14 mouse cellular contexts compared by ENCODE assay signal in the genomic region with DNA sequence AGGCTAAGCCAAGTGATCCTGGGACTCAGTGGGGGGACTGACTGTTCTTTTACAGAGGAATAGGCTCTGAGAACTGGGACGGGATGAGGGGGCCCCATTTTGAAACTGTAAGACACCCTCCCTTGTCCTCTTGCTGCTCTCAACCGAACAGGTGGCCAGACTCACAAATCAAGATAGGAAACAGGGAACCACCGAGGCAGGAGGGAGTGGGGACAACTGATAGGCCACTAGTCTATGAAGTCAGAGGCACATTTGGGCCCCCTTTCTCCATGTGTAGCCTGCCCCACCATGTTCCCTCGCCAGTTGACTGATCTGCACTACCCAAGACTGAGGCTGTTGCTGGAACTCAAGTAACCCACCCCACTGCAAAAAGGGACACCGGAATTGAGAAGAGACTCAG. TPM values are rescaled to one million over a fixed set of nuclear protein-coding genes. Genes with fewer than 3 reads are reported as not detected.
DNase-seq lines count a peak whose midpoint lies in the region; ATAC-seq and TF ChIP-seq lines count a peak whose summit lies in the region.
"Had no signal": no experiment of that assay in that cellular context is flagged by ENCODE, and none has a peak within 500 bp of the region (broad histone marks: within the 10 kb centered on the region; RNA-seq: fewer than 3 reads in every experiment).

No protein-coding gene starts in this region.

- H3K4me2 ChIP-seq in stomach, embryonic 15.5 days = peak overlapping the region; percentile 91; the same call in 1 of the 2 replicates

- peak overlapping the region; percentile 30 for H3K4me3 ChIP-seq in kidney, adult 2 months (ENCODE audit: insufficient read depth, low read depth, low read length)
- H3K4me3 ChIP-seq in stomach, embryonic 15.5 days (replicated peaks) = peak overlapping the region; percentile 44
- H3K4me3 ChIP-seq in left cerebral cortex, adult 2 months = no peak overlapping the region
- H3K4me3 ChIP-seq: megakaryocyte, embryonic 14.5 days had no signal

- peak overlapping the region; percentile 11 for H3K27ac ChIP-seq in kidney, adult 2 months (ENCODE audit: insufficient read depth, low read depth, low read length)
- H3K27ac ChIP-seq in stomach, embryonic 15.5 days = no peak overlapping the region
- H3K27ac ChIP-seq in left cerebral cortex, adult 2 months = no peak overlapping the region

- H3K9me3 ChIP-seq in stomach, embryonic 15.5 days = no peaks in the 10 kb centered on the region
- H3K9me3 ChIP-seq: megakaryocyte, embryonic 14.5 days had no signal

- H3K4me1 ChIP-seq in kidney, adult 2 months (ENCODE audit: control insufficient read depth, insufficient read depth, low read length) = peaks cover 7% of the 10 kb centered on the region; the same call in 1 of the 2 replicates
- H3K4me1 ChIP-seq in stomach, embryonic 15.5 days = peaks cover 34% of the 10 kb centered on the region

- H3K9ac ChIP-seq in stomach, embryonic 15.5 days = no peak overlapping the region

- no peak for ATAC-seq in stomach, embryonic 15.5 days (ENCODE audit: insufficient read depth, low FRiP score, low read depth)

- no peaks in the 10 kb centered on the region for H3K36me3 ChIP-seq in kidney, adult 2 months (ENCODE audit: control insufficient read depth, insufficient read depth, low read length)
- no peaks in the 10 kb centered on the region for H3K36me3 ChIP-seq in stomach, embryonic 15.5 days

- no peak for TF ChIP-seq POLR2A in kidney, adult 2 months (IDR thresholded peaks at IDR 0.05; ENCODE audit: low read depth, low read length)

- intact Hi-C loops in left cerebral cortex, adult 2 months (cut with DNase I) = no loop called here

- H3K27me3 ChIP-seq in kidney, adult 2 months (replicated peaks; ENCODE audit: control insufficient read depth, insufficient read depth, low read length) = no peaks in the 10 kb centered on the region
- peaks cover 4% of the 10 kb centered on the region; the same call in 1 of the 2 replicates for H3K27me3 ChIP-seq in stomach, embryonic 15.5 days (replicated peaks)

- WGBS in kidney, adult 2 months = 78% methylated on average over 5 of the region's 5 CpGs
- 70% methylated on average over 5 of the region's 5 CpGs for WGBS in stomach, embryonic 15.5 days

- DNase-seq in kidney, adult 2 months = no peak
- DNase-seq in kidney, postnatal 36 days = no peak
- peak; percentile 67 for DNase-seq in c-Kit-positive CD71-positive TER-119-negative erythroid progenitor cells, embryonic 14.5 days (ENCODE audit: low read depth)
- DNase-seq in liver = peak; percentile 75
- no peak for DNase-seq in left cerebral cortex, adult 2 months (ENCODE audit: extremely low spot score in 1 of 2, low spot score in 2 of 2)
- DNase-seq in lung, postnatal 10 days = no peak
- DNase-seq: cerebellum, adult 9-10 months; lung, adult 2 months; spleen, adult 18-20 months had no signal

- TF ChIP-seq CTCF in kidney, adult 2 months (conservative IDR thresholded peaks at IDR 0.05; ENCODE audit: insufficient read depth, insufficient read length, low read depth, low read length) = no peak
- TF ChIP-seq CTCF in left cerebral cortex, adult 2 months (IDR thresholded peaks at IDR 0.05) = no peak

RNA-seq across cellular contexts. Expression of a gene that starts 1.2 kb away (rescaled TPM):
- polyA plus RNA-seq in kidney, adult 2 months (2012; rRNA removed) = 311 and 352 TPM in 2 replicates
- polyA plus RNA-seq in stomach, embryonic 15.5 days (2015; fragmentation: Nextera tagmentation; extraction: Ambion mirVana) = 44.5 and 73.3 TPM in 2 replicates
- not detected for total RNA-seq in left cerebral cortex, adult 2 months (2021)
- total RNA-seq: granulocyte monocyte progenitor cell, adult 5-6 weeks; left cerebral cortex, adult 18-20 months had no signal

RNA-seq across cellular contexts. Expression of a gene that starts 27.5 kb away (rescaled TPM):
- 29.0 and 29.3 TPM in 2 replicates for polyA plus RNA-seq in kidney, adult 2 months (2012; rRNA removed)
- polyA plus RNA-seq in stomach, embryonic 15.5 days (2015; fragmentation: Nextera tagmentation; extraction: Ambion mirVana) = 20.1 and 25.2 TPM in 2 replicates
- 10 to 100 TPM; 91.4 to 97.4 TPM for total RNA-seq in left cerebral cortex, adult 2 months (2021)

RNA-seq across cellular contexts. Expression of a gene that starts 38.7 kb away (rescaled TPM):
- polyA plus RNA-seq in kidney, adult 2 months (2012; rRNA removed) = 59.7 and 67.4 TPM in 2 replicates
- 67.0 and 68.6 TPM in 2 replicates for polyA plus RNA-seq in stomach, embryonic 15.5 days (2015; fragmentation: Nextera tagmentation; extraction: Ambion mirVana)
- total RNA-seq in left cerebral cortex, adult 2 months (2021) = 10 to 100 TPM; 78.8 to 80.9 TPM

RNA-seq across cellular contexts. Expression of a gene that starts 48.9 kb away (rescaled TPM):
- 30.1 and 30.6 TPM in 2 replicates for polyA plus RNA-seq in kidney, adult 2 months (2012; rRNA removed)
- polyA plus RNA-seq in stomach, embryonic 15.5 days (2015; fragmentation: Nextera tagmentation; extraction: Ambion mirVana) = 0.35 and 0.42 TPM in 2 replicates
- total RNA-seq in left cerebral cortex, adult 2 months (2021) = not detected
- total RNA-seq: granulocyte monocyte progenitor cell, adult 5-6 weeks; left cerebral cortex, adult 18-20 months had no signal
- polyA plus RNA-seq: hindbrain, embryonic 11.5 days had no signal

Comparison
In these comparisons a context has a peak if more than half of its experiments do, and no peak if none do; other contexts are left out.
1. DNase-seq: peak in c-Kit-positive CD71-positive TER-119-negative erythroid progenitor cells, embryonic 14.5 days (single experiment) and liver (single experiment); none in kidney, adult 2 months (single experiment), kidney, postnatal 36 days (0 of 2), left cerebral cortex, adult 2 months (0 of 2) and lung, postnatal 10 days (single experiment).